Mouse (Mus musculus): ENCODE measurements around the gene Alg14. TPM values are rescaled to one million over a fixed set of nuclear protein-coding genes. Genes with fewer than 3 reads are reported as not detected.

The Alg14 gene
- total RNA-seq, 2 experiments from 2014 or later: 12.2 to 12.7 TPM

- DNase-seq: no peak
Observed at GRCm38 (mm10) chr3:121369517-121369916, 77.9 kb downstream of the Alg14 start.

GRCm38 (mm10) chr3:121370301-121370700, 78.7 kb downstream of the Alg14 start:
- no peak for DNase-seq

DNA sequence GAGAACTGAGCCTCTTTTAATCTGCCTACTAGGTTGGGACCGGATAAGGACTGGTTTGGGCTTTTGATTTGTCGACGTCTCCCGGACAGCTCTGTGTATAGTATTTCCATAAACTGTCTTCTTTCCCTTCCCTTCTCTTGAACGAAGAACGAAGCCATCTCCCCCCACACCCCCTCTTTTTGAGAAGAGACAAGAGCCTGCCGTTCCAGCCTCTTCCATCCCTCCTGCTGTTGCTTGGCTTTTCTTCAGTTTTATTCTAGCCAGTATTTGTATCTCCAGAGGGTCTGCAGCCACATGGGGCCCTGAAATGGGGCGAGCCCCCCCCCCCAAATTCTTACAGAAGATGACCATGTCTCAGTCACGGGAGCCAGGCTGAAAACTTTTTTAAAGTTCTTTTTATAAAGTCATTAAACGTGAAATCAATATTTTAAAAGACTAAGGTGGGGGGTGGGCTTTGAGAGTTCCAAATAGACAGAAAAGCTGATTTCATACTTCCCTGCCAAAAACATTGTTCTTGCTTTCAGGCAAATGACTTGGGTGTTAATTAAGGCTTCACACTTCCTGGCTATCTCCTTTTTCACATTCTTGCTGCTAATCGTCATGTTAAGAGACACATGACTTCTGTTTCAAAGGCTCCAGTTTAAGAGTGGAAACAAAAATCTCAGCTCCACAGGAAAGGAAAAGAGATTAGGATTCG, 79.4 kb downstream of the Alg14 start:
- DNase-seq: no peak

DNA sequence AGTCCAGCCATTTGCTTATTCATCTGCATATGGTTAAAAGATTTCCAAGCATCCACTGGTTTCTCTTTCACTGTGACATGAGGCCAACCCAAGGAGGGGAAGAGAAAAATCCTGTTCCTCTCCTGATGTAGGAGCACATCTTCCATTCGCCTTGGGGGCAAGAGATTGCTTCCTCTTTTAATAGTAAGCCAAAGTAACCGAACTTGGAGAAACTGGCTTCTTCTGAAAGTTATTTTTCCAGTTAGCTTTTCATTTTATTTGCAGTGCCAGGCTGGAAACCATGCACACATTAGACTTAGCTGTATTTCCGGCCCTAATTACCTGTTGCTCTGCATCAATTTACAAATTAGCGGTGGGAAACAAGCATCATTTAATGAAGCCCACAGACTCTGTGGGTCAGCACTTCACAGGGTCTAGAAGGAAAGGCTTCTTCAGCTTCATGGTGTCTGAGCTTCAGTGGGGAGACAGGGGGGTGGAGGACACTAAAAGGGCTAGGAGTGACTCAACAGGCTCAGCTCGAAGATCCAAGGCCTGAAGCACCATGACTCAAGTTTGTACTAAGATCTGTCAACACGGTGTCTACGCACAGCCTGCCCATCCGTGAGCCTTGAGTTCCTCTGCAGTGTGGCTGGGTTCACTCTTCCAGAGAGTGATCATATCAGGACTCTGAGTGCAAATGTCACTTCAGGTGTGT, 80.1 kb downstream of the Alg14 start:
- no peak for DNase-seq

DNA sequence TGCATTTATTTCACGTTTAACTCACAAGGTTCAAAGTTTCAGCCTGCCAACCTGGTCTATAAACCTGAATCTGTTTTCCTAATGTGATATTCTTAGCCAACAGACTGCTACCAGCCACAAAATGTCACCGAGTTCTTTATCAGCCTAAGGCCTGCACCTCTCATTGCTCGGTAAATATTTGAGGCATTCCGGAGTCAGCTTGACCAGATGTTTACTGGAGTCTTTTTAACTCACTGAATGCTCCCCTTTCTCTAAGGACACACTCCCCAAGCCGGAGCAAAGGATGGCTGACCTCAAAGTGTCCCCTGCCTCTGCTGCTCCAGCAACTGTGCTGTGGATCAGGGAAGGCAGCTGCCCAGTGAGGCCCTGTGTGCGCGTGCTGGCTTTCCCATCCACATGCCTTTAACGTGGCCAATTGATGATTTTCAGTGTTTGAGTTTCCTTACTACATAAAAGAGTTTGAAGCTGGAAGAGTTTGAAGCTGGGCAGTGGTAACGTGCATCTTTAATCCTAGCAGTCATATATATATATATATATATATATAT, 82.4 kb downstream of the Alg14 start:
- DNase-seq: no peak

GRCm38 (mm10) chr3:121375541-121376129, 84.1 kb downstream of the Alg14 start:
- DNase-seq: no peak

- DNase-seq: no peak
Observed at GRCm38 (mm10) chr3:121378708-121379612, 87.4 kb downstream of the Alg14 start.

DNA sequence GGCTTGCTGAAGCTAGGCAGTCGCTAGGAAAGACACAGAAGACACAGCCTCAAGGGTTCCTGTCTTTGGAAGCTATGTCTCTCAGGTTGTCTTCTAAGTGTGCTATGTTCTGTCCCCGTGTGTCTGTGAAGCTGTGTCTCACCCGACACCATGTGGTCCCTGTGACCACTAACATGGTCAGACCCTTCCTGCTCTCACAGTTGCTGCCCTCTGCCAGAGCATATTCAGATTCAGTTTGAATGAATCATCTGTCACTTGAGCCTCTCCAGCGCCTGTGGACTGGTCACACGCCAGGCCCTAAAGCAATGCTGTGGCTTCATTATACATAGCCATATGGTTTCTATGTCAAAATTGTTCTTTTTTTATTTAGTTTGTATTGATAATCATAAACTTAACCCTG, 88.1 kb downstream of the Alg14 start:
- no peak for DNase-seq

- no peak for DNase-seq
Observed at GRCm38 (mm10) chr3:121387471-121388009, 96.0 kb downstream of the Alg14 start.

GRCm38 (mm10) chr3:121389366-121389765, 97.8 kb downstream of the Alg14 start:
- DNase-seq: no peak

- DNase-seq: no peak
Observed at GRCm38 (mm10) chr3:121389860-121390530, 98.4 kb downstream of the Alg14 start.

DNA sequence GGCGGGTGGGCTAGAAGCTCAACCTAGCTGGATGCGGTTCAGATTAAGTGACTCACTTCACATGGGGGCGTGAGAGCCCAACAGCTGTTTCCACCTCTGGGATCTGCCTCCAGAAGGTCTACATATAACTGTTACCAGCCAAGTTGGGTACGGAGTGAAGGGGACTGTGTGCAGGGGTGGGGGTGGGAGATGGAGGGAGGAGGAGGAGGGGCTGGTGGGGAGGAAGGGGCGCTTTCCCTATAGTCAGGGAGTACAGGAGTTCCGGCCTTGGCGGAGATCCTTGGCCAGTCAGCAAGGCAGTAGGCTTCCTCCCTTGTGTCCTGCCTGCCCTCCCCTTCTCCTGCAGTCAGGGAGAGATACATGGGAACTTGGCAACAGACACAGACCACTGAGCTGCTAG, 99.2 kb downstream of the Alg14 start:
- no peak for DNase-seq

- no peak for DNase-seq
Observed at GRCm38 (mm10) chr3:121395588-121396295, 104.2 kb downstream of the Alg14 start.

GRCm38 (mm10) chr3:121396561-121396960, 105.0 kb downstream of the Alg14 start:
- DNase-seq: no peak

DNA sequence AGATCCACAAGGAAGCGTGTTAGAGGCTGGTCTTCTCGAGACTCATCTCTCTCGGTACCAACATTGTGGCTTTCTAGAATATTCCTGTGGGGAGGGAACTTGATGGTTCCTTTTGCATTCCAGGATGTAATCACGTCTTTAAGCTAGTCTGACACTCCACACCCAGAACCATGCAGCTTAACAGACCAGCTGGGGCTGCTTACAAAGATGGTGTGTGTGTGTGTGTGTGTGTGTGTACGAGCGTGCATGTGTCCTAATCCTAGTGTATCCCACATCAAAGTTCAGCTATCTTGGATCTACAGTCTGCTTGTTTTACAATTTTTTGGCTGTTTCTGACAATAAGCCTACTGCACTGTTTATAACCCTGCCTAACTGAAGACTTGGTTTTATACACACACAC, 105.4 kb downstream of the Alg14 start:
- no peak for DNase-seq

GRCm38 (mm10) chr3:121401384-121401783, 109.8 kb downstream of the Alg14 start:
- DNase-seq: no peak

DNA sequence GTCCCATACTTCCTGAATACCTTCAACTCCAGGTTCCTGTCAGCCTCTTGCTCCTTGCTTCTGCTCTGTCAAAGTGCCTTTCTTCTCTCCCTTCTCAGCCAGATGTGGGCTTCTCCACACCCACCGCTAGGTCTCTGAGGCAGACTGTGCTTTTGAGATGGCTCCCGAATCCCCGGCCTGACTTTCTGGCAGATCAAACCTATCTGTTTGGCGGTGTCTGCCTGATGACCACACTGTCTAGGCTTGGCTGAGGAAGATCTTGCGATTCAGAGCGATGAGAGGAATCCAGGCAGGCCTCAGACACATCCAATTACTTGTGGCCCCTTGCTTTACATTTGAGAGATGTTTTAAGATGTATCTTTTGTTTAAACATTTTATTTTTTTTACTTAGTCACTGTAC, 110.5 kb downstream of the Alg14 start:
- DNase-seq: no peak

- no peak for DNase-seq
Observed at GRCm38 (mm10) chr3:121403449-121403848, 111.9 kb downstream of the Alg14 start.

GRCm38 (mm10) chr3:121405101-121405500, 113.5 kb downstream of the Alg14 start:
- no peak for DNase-seq

GRCm38 (mm10) chr3:121407417-121407816, 115.8 kb downstream of the Alg14 start:
- DNase-seq: no peak

GRCm38 (mm10) chr3:121408386-121408785, 116.8 kb downstream of the Alg14 start:
- DNase-seq: no peak
